Mouse (Mus musculus): ENCODE measurements around the gene Gm7980. TPM values are rescaled to one million over a fixed set of nuclear protein-coding genes. Genes with fewer than 3 reads are reported as not detected.
"Not testable (repeated sequence)": the region's sequence is repeated elsewhere in the genome, so short reads cannot be mapped to it uniquely, and the experiment has no call there.

Gene Gm7980
- not detected in 2 replicates for polyA plus RNA-seq (2011; ENCODE audit: insufficient read depth, insufficient read length, low replicate concordance, missing spikeins)

DNA sequence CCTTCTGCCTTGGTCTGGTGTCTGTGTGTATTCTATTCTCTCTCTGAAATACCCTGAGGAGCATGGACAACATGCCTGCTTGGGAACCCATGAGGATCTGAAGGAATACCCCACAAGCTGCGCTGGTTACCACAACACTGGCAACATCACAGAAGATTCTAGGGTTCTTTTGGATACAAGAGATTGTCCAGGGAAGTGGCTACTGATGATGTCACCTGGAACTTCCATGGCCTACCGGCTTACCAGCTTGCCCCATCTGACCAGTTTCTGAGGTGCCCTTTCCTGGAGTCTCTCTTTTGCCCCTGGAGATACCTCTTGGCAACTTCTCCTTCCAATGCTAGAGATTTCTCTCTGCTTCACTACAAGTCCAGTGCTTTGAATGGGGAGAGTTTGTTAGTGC lies at the start of gene Gm7980:
TSS of gene Gm7980 (minus strand) at position 101 of the 400 bp plus-strand sequence.
- not testable (repeated sequence) for H3K4me1 ChIP-seq (ENCODE audit: control insufficient read depth, insufficient read depth, low read length); H3K4me3 ChIP-seq (replicated peaks; ENCODE audit: control insufficient read depth, low read depth, low read length); H3K27ac ChIP-seq (ENCODE audit: control insufficient read depth, insufficient read depth, low read depth, low read length, poor library complexity)
- no CpG with 5 or more reads among the region's 2 CpGs for WGBS

DNA sequence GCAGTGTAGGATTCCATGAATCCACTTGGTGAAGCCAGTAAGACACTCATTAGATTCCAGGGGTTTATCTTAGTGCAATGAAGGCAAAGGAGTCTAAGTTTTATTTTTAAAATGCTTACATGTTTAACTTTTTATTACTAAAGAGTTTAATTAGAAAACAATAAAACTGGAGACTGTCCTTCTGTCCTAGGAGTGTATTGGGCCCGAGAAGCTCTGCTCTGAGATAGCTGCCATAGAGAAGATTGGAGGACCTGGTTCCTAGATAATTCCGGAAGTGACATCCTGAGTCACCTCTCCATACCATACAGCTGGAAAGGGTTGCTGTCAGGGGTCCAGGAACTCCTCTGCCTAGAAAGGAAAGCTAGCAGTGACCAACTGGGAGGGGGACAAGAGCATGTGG lies 36.6 kb upstream of the Gm7980 start, which contains the start of gene 1700024B05Rik:
TSS of gene 1700024B05Rik (plus strand) at position 301 of the 400 bp plus-strand sequence.
- H3K4me3 ChIP-seq (replicated peaks; ENCODE audit: control insufficient read depth, low read depth, low read length); H3K27ac ChIP-seq (ENCODE audit: control insufficient read depth, insufficient read depth, low read depth, low read length, poor library complexity); H3K4me1 ChIP-seq (ENCODE audit: control insufficient read depth, insufficient read depth, low read length): not testable (repeated sequence)
- WGBS: 77% methylated on average over 2 of the region's 2 CpGs

DNA sequence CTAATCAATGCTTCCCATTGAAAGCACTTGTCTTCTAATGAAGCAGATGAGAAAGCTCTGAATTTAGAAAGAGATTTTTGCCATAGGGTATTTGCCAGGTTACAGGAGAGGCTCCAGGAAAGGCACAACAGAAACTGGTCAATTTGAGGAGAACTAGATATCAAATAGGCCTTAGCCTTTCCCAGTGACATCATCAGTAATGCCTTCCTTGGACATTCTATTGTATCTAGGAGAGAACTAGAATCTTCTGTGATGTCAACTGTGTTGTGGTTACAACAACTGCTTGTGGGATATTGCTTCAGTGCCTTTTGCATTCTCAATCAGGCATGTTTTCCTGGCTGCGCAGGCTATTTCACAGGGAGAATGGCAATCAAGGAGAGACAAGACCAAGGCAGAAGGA lies 17.6 kb upstream of the Gm7980 start, which contains the start of gene 1700049E17Rik1:
TSS of gene 1700049E17Rik1 (plus strand) at position 301 of the 400 bp plus-strand sequence.
- WGBS: no CpG with 5 or more reads among the region's 1 CpGs

More for the DNA sequence above, 17.6 kb upstream of the Gm7980 start, which contains the start of gene 1700049E17Rik1:
- H3K27ac ChIP-seq (ENCODE audit: control insufficient read depth, insufficient read depth, low read depth, low read length, poor library complexity); H3K4me1 ChIP-seq (ENCODE audit: control insufficient read depth, insufficient read depth, low read length); H3K4me3 ChIP-seq (replicated peaks; ENCODE audit: control insufficient read depth, low read depth, low read length): not testable (repeated sequence)

Other genes with a start within 250 kb of the Gm7980 start
- gene Gm8068, start 205.4 kb downstream of the Gm7980 start, polyA plus RNA-seq (2011; ENCODE audit: insufficient read depth, insufficient read length, low replicate concordance, missing spikeins): not detected in 2 replicates
- gene Gm7929, start 156.7 kb downstream of the Gm7980 start, polyA plus RNA-seq (2011; ENCODE audit: insufficient read depth, insufficient read length, low replicate concordance, missing spikeins): not detected in 2 replicates
- not detected in 2 replicates for gene Gm47189, start 134.8 kb downstream of the Gm7980 start, polyA plus RNA-seq (2011; ENCODE audit: insufficient read depth, insufficient read length, low replicate concordance, missing spikeins)
- not detected in 2 replicates for gene 1700049E17Rik1, start 17.7 kb upstream of the Gm7980 start, polyA plus RNA-seq (2011; ENCODE audit: insufficient read depth, insufficient read length, low replicate concordance, missing spikeins)
- not detected in 2 replicates for gene 1700024B05Rik, start 36.7 kb upstream of the Gm7980 start, polyA plus RNA-seq (2011; ENCODE audit: insufficient read depth, insufficient read length, low replicate concordance, missing spikeins)
- not detected in 2 replicates for gene Gm6401, start 60.6 kb upstream of the Gm7980 start, polyA plus RNA-seq (2011; ENCODE audit: insufficient read depth, insufficient read length, low replicate concordance, missing spikeins)
- gene Gm3543, start 76.0 kb upstream of the Gm7980 start, polyA plus RNA-seq (2011; ENCODE audit: insufficient read depth, insufficient read length, low replicate concordance, missing spikeins): not detected in 2 replicates
- not detected in 2 replicates for gene Gm7951, start 210.1 kb upstream of the Gm7980 start, polyA plus RNA-seq (2011; ENCODE audit: insufficient read depth, insufficient read length, low replicate concordance, missing spikeins)

Measured in bone marrow, adult 2 months (tissue).